Mouse (Mus musculus): ENCODE data around the gene 2310011J03Rik. TPM values are rescaled to one million over a fixed set of nuclear protein-coding genes. Genes with fewer than 3 reads are reported as not detected.

2310011J03Rik gene
- polyA plus RNA-seq, 1 experiment from 2014 or later = 38.5 TPM

DNA sequence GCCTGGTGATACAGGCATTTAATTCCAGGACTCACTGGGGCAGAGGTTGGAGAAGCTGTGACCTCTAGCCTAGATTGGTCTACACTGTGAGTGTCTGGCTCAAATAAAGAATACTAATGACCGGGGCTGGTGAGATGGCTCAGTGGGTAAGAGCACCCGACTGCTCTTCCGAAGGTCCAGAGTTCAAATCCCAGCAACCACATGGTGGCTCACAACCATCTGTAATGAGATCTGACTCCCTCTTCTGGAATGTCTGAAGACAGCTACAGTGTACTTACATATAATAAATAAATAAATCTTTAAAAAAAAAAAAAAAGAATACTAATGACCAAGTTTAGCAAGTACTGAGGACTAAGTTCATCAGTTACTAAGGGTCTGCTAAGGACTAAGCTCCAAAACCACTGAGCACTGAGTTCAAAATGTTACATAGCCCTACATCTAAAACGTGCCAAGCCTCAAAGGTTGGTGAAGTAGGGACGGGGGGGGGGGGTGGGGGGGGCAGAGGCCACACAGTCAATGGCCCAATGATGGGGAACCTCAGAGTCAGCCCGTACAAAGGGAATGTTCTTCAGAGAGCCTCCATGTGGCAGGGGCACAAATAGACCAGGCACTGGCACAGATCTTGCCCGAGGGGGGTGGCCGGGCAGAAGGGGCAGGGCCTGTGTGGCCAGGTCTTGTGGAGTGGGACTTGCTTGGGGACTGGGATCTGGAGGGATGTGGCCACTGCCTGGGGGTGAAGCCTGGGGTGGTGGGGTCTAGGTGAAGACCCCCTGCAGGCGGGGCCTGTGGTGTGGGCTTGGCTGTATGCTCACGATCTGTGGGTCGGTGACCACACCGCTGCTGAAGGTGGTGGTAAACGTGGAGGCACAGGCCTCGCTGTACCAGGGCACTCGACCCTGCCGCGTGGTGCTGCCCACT lies 4.0 kb upstream of the 2310011J03Rik start:
- no peak for DNase-seq (ENCODE audit: low spot score)
- Histone ChIP-seq H3K9ac (ENCODE audit: low read depth, low read length) (no peak overlapping the region), H3K27me3 (replicated peaks; ENCODE audit: control insufficient read depth, insufficient read depth, low read length) (no peaks in the 10 kb centered on the region), H3K4me3 (ENCODE audit: low read depth, low read length) (peak overlapping the region; percentile 62), H3K4me1 (ENCODE audit: control insufficient read depth, insufficient read depth, low read length) (peaks cover 9% of the 10 kb centered on the region), H3K36me3 (ENCODE audit: control insufficient read depth, insufficient read depth, low read length) (no peaks in the 10 kb centered on the region), H3K9me3 (ENCODE audit: control insufficient read depth, low read length) (no peaks in the 10 kb centered on the region), H3K4me2 (ENCODE audit: low read depth, low read length) (peak overlapping the region; percentile 98), H3K27ac (replicated peaks; ENCODE audit: low read depth, low read length) (no peak overlapping the region)
- no peak for ATAC-seq (ENCODE audit: low read depth)
- WGBS = 68% methylated on average over 17 of the region's 17 CpGs

DNA sequence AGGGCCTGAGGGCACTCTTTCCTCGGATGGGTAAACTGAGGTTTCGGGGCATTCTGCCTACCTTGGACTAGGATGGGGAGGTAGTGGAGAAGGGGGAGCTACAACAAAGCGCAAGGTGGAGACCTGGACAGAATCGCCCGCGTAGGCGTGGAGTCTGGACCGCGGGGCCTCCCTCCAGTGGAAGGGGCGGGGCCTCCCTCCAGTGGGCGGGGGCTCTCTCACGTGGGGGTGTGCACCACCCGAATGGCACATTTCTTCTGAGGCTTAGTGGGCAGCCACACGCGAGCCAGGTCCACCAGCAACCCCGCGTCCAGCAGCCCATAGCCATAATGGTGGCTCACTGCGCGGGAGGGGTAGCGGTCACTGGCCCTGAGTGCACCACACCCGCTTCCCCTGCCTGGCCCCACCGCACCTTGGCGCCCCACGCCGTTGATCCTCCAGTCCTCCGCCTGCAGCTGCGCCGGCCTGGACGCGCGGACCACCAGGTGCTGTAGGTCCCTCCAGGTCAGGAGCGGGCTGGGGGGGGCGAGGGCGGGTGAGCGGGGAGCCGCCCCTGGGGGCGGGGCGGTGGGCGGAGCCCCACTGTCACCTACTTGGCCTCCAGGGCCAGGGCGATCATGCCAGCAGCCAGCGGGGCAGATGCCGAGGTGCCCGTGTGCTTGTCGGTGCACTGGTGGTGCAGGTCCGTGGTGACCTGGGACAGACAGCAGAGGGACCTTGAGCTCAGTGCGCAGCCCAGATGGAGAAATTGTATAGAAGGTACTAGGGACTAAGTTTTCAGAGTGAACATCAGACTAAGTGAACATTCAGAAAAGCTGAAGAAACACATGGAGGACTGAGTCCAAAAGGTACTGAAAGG lies 3.2 kb upstream of the 2310011J03Rik start:
- H3K4me3 ChIP-seq (ENCODE audit: low read depth, low read length) = peak overlapping the region; percentile 62
- DNase-seq (ENCODE audit: low spot score) (peak; percentile 30), ATAC-seq (ENCODE audit: low read depth) (peak; percentile 49)
- peak overlapping the region; percentile 98 for H3K4me2 ChIP-seq (ENCODE audit: low read depth, low read length)
- peaks cover 8% of the 10 kb centered on the region for H3K4me1 ChIP-seq (ENCODE audit: control insufficient read depth, insufficient read depth, low read length)
- no peak overlapping the region for H3K27ac ChIP-seq (replicated peaks; ENCODE audit: low read depth, low read length)
- peak overlapping the region; percentile 68 for H3K9ac ChIP-seq (ENCODE audit: low read depth, low read length)
- under 1% methylated on average over 28 of the region's 46 CpGs for WGBS
- H3K9me3 ChIP-seq (ENCODE audit: control insufficient read depth, low read length) = no peaks in the 10 kb centered on the region
- peaks cover 7% of the 10 kb centered on the region; the same call in 1 of the 2 replicates for H3K36me3 ChIP-seq (ENCODE audit: control insufficient read depth, insufficient read depth, low read length)
- no peaks in the 10 kb centered on the region for H3K27me3 ChIP-seq (replicated peaks; ENCODE audit: control insufficient read depth, insufficient read depth, low read length)

DNA sequence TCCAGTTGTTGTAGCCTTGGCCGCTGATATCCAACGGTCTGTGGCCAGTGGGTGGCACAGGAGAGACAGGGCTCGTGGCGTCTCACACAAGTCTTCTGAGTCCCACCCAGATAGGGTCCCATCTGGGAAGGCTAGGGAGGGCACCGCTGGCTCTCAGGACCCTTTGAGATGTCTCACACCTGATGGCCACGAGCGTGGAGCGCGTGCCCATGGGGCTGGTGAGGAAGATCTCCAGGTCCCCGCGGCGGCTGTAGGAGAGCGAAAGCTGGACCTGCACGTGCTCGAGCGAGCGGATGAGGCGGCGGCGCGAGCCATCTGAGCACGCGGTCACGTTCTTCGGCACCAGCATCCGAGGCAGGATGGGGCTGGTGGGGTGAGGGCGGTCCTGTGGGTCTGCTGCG lies 2.5 kb upstream of the 2310011J03Rik start:
- H3K27ac ChIP-seq (replicated peaks; ENCODE audit: low read depth, low read length) = no peak overlapping the region
- peaks cover 9% of the 10 kb centered on the region; the same call in 1 of the 2 replicates for H3K36me3 ChIP-seq (ENCODE audit: control insufficient read depth, insufficient read depth, low read length)
- 5% methylated on average over 27 of the region's 28 CpGs for WGBS
- peak overlapping the region; percentile 62 for H3K4me3 ChIP-seq (ENCODE audit: low read depth, low read length)
- peak overlapping the region; percentile 98 for H3K4me2 ChIP-seq (ENCODE audit: low read depth, low read length)
- ATAC-seq (ENCODE audit: low read depth) (no peak; the same call in 1 of the 2 replicates), DNase-seq (ENCODE audit: low spot score) (no peak)
- peak overlapping the region; percentile 68 for H3K9ac ChIP-seq (ENCODE audit: low read depth, low read length)
- H3K27me3 ChIP-seq (replicated peaks; ENCODE audit: control insufficient read depth, insufficient read depth, low read length) = no peaks in the 10 kb centered on the region
- H3K4me1 ChIP-seq (ENCODE audit: control insufficient read depth, insufficient read depth, low read length) = peaks cover 8% of the 10 kb centered on the region
- no peaks in the 10 kb centered on the region for H3K9me3 ChIP-seq (ENCODE audit: control insufficient read depth, low read length)

DNA sequence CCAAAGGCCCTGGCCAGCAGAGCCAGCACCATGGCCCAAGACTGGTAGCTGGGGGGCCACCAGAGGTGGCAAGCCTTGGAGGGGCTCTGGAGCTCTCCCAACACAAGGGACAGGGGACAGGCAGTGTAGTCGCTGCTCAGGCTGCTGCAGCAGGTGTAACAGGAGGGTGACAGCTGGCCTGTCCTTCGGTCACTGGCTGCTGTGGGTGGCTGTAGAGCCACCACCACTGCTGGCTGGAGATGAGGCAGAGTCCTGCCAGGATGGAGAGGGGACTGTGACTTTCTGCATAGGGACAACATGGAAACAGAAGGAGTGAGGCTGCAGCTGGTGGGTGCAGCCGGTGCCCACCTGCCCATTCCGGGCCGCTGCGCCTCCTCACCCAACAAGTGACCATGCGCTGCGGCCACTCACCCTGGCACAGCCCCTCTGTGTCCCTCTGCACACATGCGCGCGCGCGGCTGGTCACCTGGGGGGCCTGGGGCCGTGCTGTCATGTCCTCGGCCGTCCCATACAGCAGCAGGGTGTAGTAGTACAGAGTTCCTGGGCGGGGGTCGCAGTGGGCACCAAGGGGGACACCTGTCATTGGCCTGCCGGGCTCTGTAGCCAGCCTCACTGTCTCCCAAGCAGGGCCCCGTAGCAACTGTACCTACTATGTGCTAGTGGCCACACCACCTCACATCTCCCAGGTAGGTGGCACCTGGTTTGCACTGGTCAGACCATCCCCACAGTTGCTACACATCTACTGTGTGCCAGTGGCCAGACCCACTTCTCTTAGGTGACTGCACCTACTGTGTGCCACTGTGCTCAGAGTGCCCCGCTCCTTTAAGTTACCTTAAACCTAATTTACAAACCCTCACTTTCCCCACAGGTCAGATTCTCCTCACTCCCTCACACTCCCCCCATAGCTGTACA lies 1.6 kb upstream of the 2310011J03Rik start:
- Histone ChIP-seq H3K4me3 (ENCODE audit: low read depth, low read length) (peak overlapping the region; percentile 62; the same call in 1 of the 2 replicates), H3K27ac (replicated peaks; ENCODE audit: low read depth, low read length) (no peak overlapping the region), H3K36me3 (ENCODE audit: control insufficient read depth, insufficient read depth, low read length) (peaks cover 10% of the 10 kb centered on the region; the same call in 1 of the 2 replicates), H3K9ac (ENCODE audit: low read depth, low read length) (no peak overlapping the region), H3K27me3 (replicated peaks; ENCODE audit: control insufficient read depth, insufficient read depth, low read length) (peaks cover 4% of the 10 kb centered on the region; the same call in 1 of the 2 replicates), H3K4me1 (ENCODE audit: control insufficient read depth, insufficient read depth, low read length) (peaks cover 8% of the 10 kb centered on the region), H3K4me2 (ENCODE audit: low read depth, low read length) (peak overlapping the region; percentile 98), H3K9me3 (ENCODE audit: control insufficient read depth, low read length) (no peaks in the 10 kb centered on the region)
- 91% methylated on average over 16 of the region's 21 CpGs for WGBS
- ATAC-seq (ENCODE audit: low read depth) (no peak), DNase-seq (ENCODE audit: low spot score) (no peak)

DNA sequence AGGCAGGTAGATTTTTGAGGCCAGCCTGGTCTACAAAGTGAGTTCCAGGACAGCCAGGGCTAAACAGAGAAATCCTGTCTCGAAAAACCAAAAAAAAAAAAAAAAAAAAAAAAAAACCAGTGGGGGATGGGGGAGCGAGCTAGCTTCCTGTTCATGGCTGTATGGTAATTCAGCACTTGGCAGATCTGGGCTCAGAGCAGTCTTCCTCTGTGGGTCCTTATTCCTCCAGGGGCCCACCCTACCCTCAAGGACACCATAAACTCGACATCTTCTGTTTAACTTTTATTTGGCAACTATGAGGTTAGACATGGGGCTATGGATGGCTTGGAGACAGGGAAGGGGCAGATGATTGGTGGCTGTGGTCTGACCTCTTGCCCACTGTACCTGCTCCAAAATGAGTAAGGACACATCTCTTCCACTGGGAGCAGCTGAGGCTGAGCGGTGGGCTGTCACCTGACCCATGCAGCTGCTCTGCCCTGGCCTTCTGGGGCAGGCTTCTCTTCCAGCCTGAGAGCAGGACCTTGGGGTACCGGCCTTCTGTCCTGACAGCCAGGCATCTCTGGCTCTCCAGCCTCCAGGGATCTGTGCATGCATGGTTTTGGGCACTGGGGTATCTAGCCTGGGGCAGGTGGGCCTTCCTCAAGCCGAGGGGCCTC lies 805 bp upstream of the 2310011J03Rik start:
- Histone ChIP-seq H3K27ac (replicated peaks; ENCODE audit: low read depth, low read length) (no peak overlapping the region), H3K4me2 (ENCODE audit: low read depth, low read length) (no peak overlapping the region), H3K9ac (ENCODE audit: low read depth, low read length) (no peak overlapping the region), H3K4me1 (ENCODE audit: control insufficient read depth, insufficient read depth, low read length) (peaks cover 8% of the 10 kb centered on the region), H3K9me3 (ENCODE audit: control insufficient read depth, low read length) (no peaks in the 10 kb centered on the region), H3K36me3 (ENCODE audit: control insufficient read depth, insufficient read depth, low read length) (peaks cover 10% of the 10 kb centered on the region; the same call in 1 of the 2 replicates), H3K27me3 (replicated peaks; ENCODE audit: control insufficient read depth, insufficient read depth, low read length) (peaks cover 12% of the 10 kb centered on the region), H3K4me3 (ENCODE audit: low read depth, low read length) (no peak overlapping the region)
- DNase-seq (ENCODE audit: low spot score) (no peak), ATAC-seq (ENCODE audit: low read depth) (no peak)
- WGBS = 76% methylated on average over 5 of the region's 6 CpGs

- Histone ChIP-seq H3K36me3 (ENCODE audit: control insufficient read depth, insufficient read depth, low read length) (peaks cover 10% of the 10 kb centered on the region; the same call in 1 of the 2 replicates), H3K9ac (ENCODE audit: low read depth, low read length) (no peak overlapping the region), H3K27ac (replicated peaks; ENCODE audit: low read depth, low read length) (no peak overlapping the region), H3K4me1 (ENCODE audit: control insufficient read depth, insufficient read depth, low read length) (peaks cover 3% of the 10 kb centered on the region; the same call in 1 of the 2 replicates), H3K4me2 (ENCODE audit: low read depth, low read length) (no peak overlapping the region), H3K9me3 (ENCODE audit: control insufficient read depth, low read length) (no peaks in the 10 kb centered on the region), H3K4me3 (ENCODE audit: low read depth, low read length) (no peak overlapping the region), H3K27me3 (replicated peaks; ENCODE audit: control insufficient read depth, insufficient read depth, low read length) (peaks cover 53% of the 10 kb centered on the region)
- ATAC-seq (ENCODE audit: low read depth) (no peak), DNase-seq (ENCODE audit: low spot score) (no peak)
- 56% methylated on average over 9 of the region's 10 CpGs for WGBS
Observed at GRCm38 (mm10) chr10:80317011-80317410, 3.3 kb downstream of the 2310011J03Rik start.

- DNase-seq (ENCODE audit: low spot score) = no peak
- Histone ChIP-seq H3K27ac (replicated peaks; ENCODE audit: low read depth, low read length) (no peak overlapping the region), H3K4me2 (ENCODE audit: low read depth, low read length) (no peak overlapping the region), H3K9ac (ENCODE audit: low read depth, low read length) (no peak overlapping the region), H3K4me1 (ENCODE audit: control insufficient read depth, insufficient read depth, low read length) (peaks cover 3% of the 10 kb centered on the region; the same call in 1 of the 2 replicates), H3K27me3 (replicated peaks; ENCODE audit: control insufficient read depth, insufficient read depth, low read length) (peaks cover 60% of the 10 kb centered on the region), H3K36me3 (ENCODE audit: control insufficient read depth, insufficient read depth, low read length) (peaks cover 15% of the 10 kb centered on the region; the same call in 1 of the 2 replicates), H3K4me3 (ENCODE audit: low read depth, low read length) (no peak overlapping the region), H3K9me3 (ENCODE audit: control insufficient read depth, low read length) (no peaks in the 10 kb centered on the region)
- ATAC-seq (ENCODE audit: low read depth) = no peak
- 31% methylated on average over 11 of the region's 11 CpGs for WGBS
Observed at GRCm38 (mm10) chr10:80316359-80316781, 4.0 kb downstream of the 2310011J03Rik start.
